Mouse (Mus musculus): ENCODE results near the gene Morc2a.

GRCm38 (mm10) chr11:3615576-3615975, 33.4 kb upstream of the Morc2a start:
- TF ChIP-seq POLR2A (IDR thresholded peaks at IDR 0.05; ENCODE audit: low read depth, low read length) (no peak), CTCF (IDR thresholded peaks at IDR 0.05; ENCODE audit: extremely low read depth, insufficient read depth, insufficient read length, insufficient replicate concordance) (no peak)

Measured in spleen, adult 2 months (tissue).